ENCODE assay signal across 38 mouse cellular contexts in the genomic region with DNA sequence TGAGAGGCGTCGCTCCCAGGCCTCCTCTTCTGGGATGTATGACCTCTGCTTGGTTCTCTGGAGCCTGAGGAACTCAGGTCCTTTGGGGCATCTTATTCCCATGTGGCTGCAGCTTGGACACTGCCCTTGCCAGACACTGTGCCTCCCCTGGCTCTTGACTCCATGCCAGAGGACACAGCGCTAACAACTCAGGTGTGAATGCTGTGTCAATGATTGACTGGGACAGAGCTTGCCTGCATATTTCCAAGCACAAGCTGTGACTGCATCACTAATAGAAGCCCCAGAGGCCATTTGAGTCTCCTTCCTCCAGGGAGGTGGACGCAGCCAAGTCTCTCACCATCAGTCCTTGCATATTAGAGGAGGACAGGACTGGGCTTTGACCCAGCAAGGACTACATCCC. TPM values are rescaled to one million over a fixed set of nuclear protein-coding genes. Genes with fewer than 3 reads are reported as not detected.
DNase-seq lines count a peak whose midpoint lies in the region; ATAC-seq and TF ChIP-seq lines count a peak whose summit lies in the region.
"Had no signal": no experiment of that assay in that cellular context is flagged by ENCODE, and none has a peak within 500 bp of the region (broad histone marks: within the 10 kb centered on the region; RNA-seq: fewer than 3 reads in every experiment).

No protein-coding gene starts in this region.

- DNase-seq in Patski (ENCODE audit: low read depth, low spot score), result no peak
- peak; percentile 90 for DNase-seq in kidney, adult 18-20 months
- peak; percentile 92 to 97 for DNase-seq in kidney, postnatal 36 days
- DNase-seq in left cerebral cortex, adult 8-10 months (ENCODE audit: low spot score in 2 of 2), result no peak
- no peak for DNase-seq in frontal cortex, postnatal 10 days (ENCODE audit: low spot score in 2 of 2)
- DNase-seq: adrenal gland, postnatal 36 days; cerebellum, adult 8-10 months; cerebellum, postnatal 25 days; gastrocnemius, postnatal 36 days; heart, postnatal 10 days; layer of hippocampus, adult 9-11 months; left cerebral cortex, postnatal 4 days; lung, adult 2 months; lung, postnatal 10 days; thymus, postnatal 4 days had no signal

- ATAC-seq in Patski, result peak; percentile 81
- peak; percentile 93 for ATAC-seq in kidney, embryonic 16.5 days (ENCODE audit: low FRiP score, low TSS enrichment)
- no peak for ATAC-seq in erythroblast, adult 5-6 weeks (replicated peaks; ENCODE audit: low FRiP score, poor library complexity, severe bottlenecking)
- ATAC-seq: CD4-positive, CD25-positive, alpha-beta regulatory T cell, adult 4 months; forebrain, embryonic 14.5 days; inflammation-experienced regulatory T-cells, adult 6 months; midbrain, embryonic 13.5 days had no signal

- H3K36me3 ChIP-seq in kidney, embryonic 16.5 days (ENCODE audit: insufficient read depth, low read length), result no peaks in the 10 kb centered on the region
- H3K36me3 ChIP-seq: embryonic facial prominence, embryonic 10.5 days; embryonic facial prominence, embryonic 15.5 days; heart, embryonic 13.5 days; hindbrain, embryonic 15.5 days; midbrain, embryonic 13.5 days; neural tube, embryonic 13.5 days had no signal

- H3K27me3 ChIP-seq in Patski, result no peaks in the 10 kb centered on the region
- H3K27me3 ChIP-seq in kidney, embryonic 16.5 days (ENCODE audit: insufficient read depth, low read length), result no peaks in the 10 kb centered on the region
- H3K27me3 ChIP-seq: embryonic facial prominence, embryonic 15.5 days; hindbrain, embryonic 15.5 days; midbrain, embryonic 13.5 days; neural tube, embryonic 13.5 days had no signal

- WGBS in kidney, embryonic 16.5 days, result 62% methylated on average over 4 of the region's 4 CpGs

- in situ Hi-C loops in Patski (cut with MboI; ENCODE audit: low pct_unique_long_range_greater_than_20kb), result loop anchor here (10.0 kb wide), 2 partner anchors 496 to 756 kb away; no protein-coding TSS in a partner anchor

- POLR2A ChIA-PET in Patski (lab: Charles Lee), result no interaction called here

- no peak overlapping the region for H3K9ac ChIP-seq in kidney, embryonic 16.5 days (replicated peaks; ENCODE audit: low read length)
- H3K9ac ChIP-seq: embryonic facial prominence, embryonic 15.5 days; heart, embryonic 13.5 days; hindbrain, embryonic 15.5 days; liver, embryonic 14.5 days; midbrain, embryonic 13.5 days; neural tube, embryonic 13.5 days had no signal

- no peaks in the 10 kb centered on the region for H3K9me3 ChIP-seq in kidney, embryonic 16.5 days (ENCODE audit: low read length)
- H3K9me3 ChIP-seq: embryonic facial prominence, embryonic 10.5 days; embryonic facial prominence, embryonic 15.5 days; heart, embryonic 13.5 days; hindbrain, embryonic 15.5 days; midbrain, embryonic 13.5 days; neural tube, embryonic 13.5 days had no signal

- CTCF ChIA-PET in Patski (lab: Charles Lee), result no interaction called here

- H3K4me1 ChIP-seq in kidney, embryonic 16.5 days (ENCODE audit: insufficient read depth, low read length), result no peaks in the 10 kb centered on the region
- H3K4me1 ChIP-seq: embryonic facial prominence, embryonic 10.5 days; embryonic facial prominence, embryonic 15.5 days; heart, embryonic 13.5 days; hindbrain, embryonic 15.5 days; midbrain, embryonic 13.5 days; neural tube, embryonic 13.5 days had no signal

- no peak for TF ChIP-seq CTCF in Patski (IDR thresholded peaks at IDR 0.05)

- peak overlapping the region; percentile 47; the same call in 1 of the 2 replicates for H3K27ac ChIP-seq in kidney, embryonic 16.5 days (ENCODE audit: low read length)
- H3K27ac ChIP-seq: embryonic facial prominence, embryonic 10.5 days; embryonic facial prominence, embryonic 15.5 days; heart, embryonic 13.5 days; hindbrain, embryonic 15.5 days; liver, embryonic 14.5 days; macrophage; midbrain, embryonic 13.5 days; neural tube, embryonic 13.5 days had no signal

- no peak overlapping the region for H3K4me3 ChIP-seq in kidney, embryonic 16.5 days (ENCODE audit: low read length)
- H3K4me3 ChIP-seq: embryonic facial prominence, embryonic 10.5 days; embryonic facial prominence, embryonic 15.5 days; heart, embryonic 13.5 days; hindbrain, embryonic 15.5 days; midbrain, embryonic 13.5 days; neural tube, embryonic 13.5 days had no signal

- no peak overlapping the region for H3K4me2 ChIP-seq in kidney, embryonic 16.5 days (replicated peaks; ENCODE audit: low read depth, low read length)
- H3K4me2 ChIP-seq: embryonic facial prominence, embryonic 15.5 days; heart, embryonic 13.5 days; hindbrain, embryonic 15.5 days; midbrain, embryonic 13.5 days; neural tube, embryonic 13.5 days had no signal

RNA-seq across cellular contexts. Expression of gene Acsm5, which starts 8.1 kb away (rescaled TPM):
- 0.17 TPM for polyA plus RNA-seq in Patski (2021)
- polyA plus RNA-seq in kidney, embryonic 16.5 days (2015; fragmentation: Nextera tagmentation; extraction: Ambion mirVana), result 1.2 TPM in 2 replicates
- total RNA-seq in erythroblast, adult 5-6 weeks (2015; ENCODE audit: low replicate concordance), result not detected in 2 replicates
- total RNA-seq in erythroblast, adult 5-6 weeks (2017; ENCODE audit: low replicate concordance), result not detected in 2 replicates
- total RNA-seq in left cerebral cortex, adult 8-10 months (2022), result 1 to 10 TPM; 1.6 to 3.2 (median 2.0) TPM
- total RNA-seq: hematopoietic stem cell, adult 5-6 weeks; left cerebral cortex, postnatal 4 days; megakaryocyte-erythroid progenitor cell, adult 5-6 weeks had no signal
- polyA plus RNA-seq: CD4-positive, CD25-positive, alpha-beta regulatory T cell, adult 4 months; embryonic facial prominence, embryonic 10.5 days; embryonic facial prominence, embryonic 15.5 days; forebrain, embryonic 14.5 days; heart, embryonic 13.5 days; hindbrain, embryonic 15.5 days; inflammation-experienced regulatory T-cells, adult 6 months; limb, embryonic 14.5 days; macrophage; midbrain, embryonic 13.5 days; neural tube, embryonic 13.5 days; stomach, embryonic 14.5 days; thymus, postnatal 0 days had no signal

RNA-seq across cellular contexts. Expression of gene Pdilt, which starts 12.1 kb away (rescaled TPM):
- not detected for polyA plus RNA-seq in Patski (2021)
- 0.10 and 0.21 TPM in 2 replicates for polyA plus RNA-seq in kidney, embryonic 16.5 days (2015; fragmentation: Nextera tagmentation; extraction: Ambion mirVana)
- not detected in 2 replicates for total RNA-seq in erythroblast, adult 5-6 weeks (2015; ENCODE audit: low replicate concordance)
- total RNA-seq in erythroblast, adult 5-6 weeks (2017; ENCODE audit: low replicate concordance), result not detected in 2 replicates
- total RNA-seq in left cerebral cortex, adult 8-10 months (2022), result under 1 TPM in 2 of 4 experiments, not detected in 2; 0.25 to 0.46 TPM
- total RNA-seq: adrenal gland, adult 18-20 months; adrenal gland, postnatal 36 days; gastrocnemius, adult 18-20 months; gastrocnemius, postnatal 36 days; heart, postnatal 10 days; hematopoietic stem cell, adult 5-6 weeks; left cerebral cortex, postnatal 4 days; megakaryocyte-erythroid progenitor cell, adult 5-6 weeks had no signal
- polyA plus RNA-seq: CD4-positive, CD25-positive, alpha-beta regulatory T cell, adult 4 months; embryonic facial prominence, embryonic 10.5 days; embryonic facial prominence, embryonic 15.5 days; heart, embryonic 13.5 days; inflammation-experienced regulatory T-cells, adult 6 months; large intestine, adult 2 months; limb, embryonic 14.5 days; liver, embryonic 14.5 days; lung, adult 2 months; macrophage; stomach, embryonic 14.5 days; thymus, postnatal 0 days had no signal

RNA-seq across cellular contexts. Expression of gene Umod, which starts 32.1 kb away (rescaled TPM):
- polyA plus RNA-seq in Patski (2021), result not detected
- polyA plus RNA-seq in kidney, embryonic 16.5 days (2015; fragmentation: Nextera tagmentation; extraction: Ambion mirVana), result 8.3 and 10.0 TPM in 2 replicates
- total RNA-seq in erythroblast, adult 5-6 weeks (2015; ENCODE audit: low replicate concordance), result not detected in 2 replicates
- not detected in 2 replicates for total RNA-seq in erythroblast, adult 5-6 weeks (2017; ENCODE audit: low replicate concordance)
- total RNA-seq in left cerebral cortex, adult 8-10 months (2022), result not detected
- total RNA-seq: adrenal gland, adult 18-20 months; adrenal gland, postnatal 36 days; gastrocnemius, adult 18-20 months; gastrocnemius, postnatal 36 days; heart, adult 8-10 months; heart, postnatal 10 days; hematopoietic stem cell, adult 5-6 weeks; left cerebral cortex, postnatal 4 days; megakaryocyte-erythroid progenitor cell, adult 5-6 weeks had no signal
- polyA plus RNA-seq: CD4-positive, CD25-positive, alpha-beta regulatory T cell, adult 4 months; embryonic facial prominence, embryonic 10.5 days; embryonic facial prominence, embryonic 15.5 days; forebrain, embryonic 14.5 days; heart, embryonic 13.5 days; hindbrain, embryonic 15.5 days; inflammation-experienced regulatory T-cells, adult 6 months; large intestine, adult 2 months; limb, embryonic 14.5 days; liver, embryonic 14.5 days; macrophage; midbrain, embryonic 13.5 days; neural tube, embryonic 13.5 days; stomach, embryonic 14.5 days had no signal

RNA-seq across cellular contexts. Expression of gene Acsm2, which starts 43.0 kb away (rescaled TPM):
- polyA plus RNA-seq in Patski (2021), result 0.39 TPM
- 54.0 and 59.8 TPM in 2 replicates for polyA plus RNA-seq in kidney, embryonic 16.5 days (2015; fragmentation: Nextera tagmentation; extraction: Ambion mirVana)
- total RNA-seq in erythroblast, adult 5-6 weeks (2015; ENCODE audit: low replicate concordance), result not detected in 2 replicates
- total RNA-seq in erythroblast, adult 5-6 weeks (2017; ENCODE audit: low replicate concordance), result not detected in 2 replicates
- not detected for total RNA-seq in left cerebral cortex, adult 8-10 months (2022)
- total RNA-seq: adrenal gland, postnatal 36 days; gastrocnemius, postnatal 36 days; heart, adult 8-10 months; heart, postnatal 10 days; hematopoietic stem cell, adult 5-6 weeks; left cerebral cortex, postnatal 4 days; megakaryocyte-erythroid progenitor cell, adult 5-6 weeks had no signal
- polyA plus RNA-seq: embryonic facial prominence, embryonic 10.5 days; forebrain, embryonic 14.5 days; heart, embryonic 13.5 days; inflammation-experienced regulatory T-cells, adult 6 months; large intestine, adult 2 months; limb, embryonic 14.5 days; liver, embryonic 14.5 days; lung, adult 2 months; macrophage; midbrain, embryonic 13.5 days; neural tube, embryonic 13.5 days; stomach, embryonic 14.5 days; testis, adult 2 months; thymus, postnatal 0 days had no signal

RNA-seq across cellular contexts. Expression of gene Gp2, which starts 52.1 kb away (rescaled TPM):
- polyA plus RNA-seq in Patski (2021), result not detected
- 0.09 and 0.22 TPM in 2 replicates for polyA plus RNA-seq in kidney, embryonic 16.5 days (2015; fragmentation: Nextera tagmentation; extraction: Ambion mirVana)
- not detected in 2 replicates for total RNA-seq in erythroblast, adult 5-6 weeks (2015; ENCODE audit: low replicate concordance)
- not detected in 2 replicates for total RNA-seq in erythroblast, adult 5-6 weeks (2017; ENCODE audit: low replicate concordance)
- under 1 TPM in 3 of 4 experiments, not detected in 1; 0.19 to 0.24 (median 0.21) TPM for total RNA-seq in left cerebral cortex, adult 8-10 months (2022)
- total RNA-seq: adrenal gland, adult 18-20 months; adrenal gland, postnatal 36 days; gastrocnemius, adult 18-20 months; gastrocnemius, postnatal 36 days; heart, adult 8-10 months; hematopoietic stem cell, adult 5-6 weeks; left cerebral cortex, postnatal 4 days; megakaryocyte-erythroid progenitor cell, adult 5-6 weeks had no signal
- polyA plus RNA-seq: CD4-positive, CD25-positive, alpha-beta regulatory T cell, adult 4 months; embryonic facial prominence, embryonic 10.5 days; embryonic facial prominence, embryonic 15.5 days; forebrain, embryonic 14.5 days; heart, embryonic 13.5 days; hindbrain, embryonic 15.5 days; limb, embryonic 14.5 days; liver, embryonic 14.5 days; macrophage; midbrain, embryonic 13.5 days; neural tube, embryonic 13.5 days; stomach, embryonic 14.5 days had no signal

Comparison
In these comparisons a context has a peak if more than half of its experiments do, and no peak if none do; other contexts are left out.
1. DNase-seq: peak in kidney, adult 18-20 months (single experiment) and kidney, postnatal 36 days (2 of 2); none in Patski (single experiment), left cerebral cortex, adult 8-10 months (0 of 2) and frontal cortex, postnatal 10 days (0 of 2).